Mouse (Mus musculus): ENCODE measurements around the gene Fam216b.

The Fam216b gene

DNA sequence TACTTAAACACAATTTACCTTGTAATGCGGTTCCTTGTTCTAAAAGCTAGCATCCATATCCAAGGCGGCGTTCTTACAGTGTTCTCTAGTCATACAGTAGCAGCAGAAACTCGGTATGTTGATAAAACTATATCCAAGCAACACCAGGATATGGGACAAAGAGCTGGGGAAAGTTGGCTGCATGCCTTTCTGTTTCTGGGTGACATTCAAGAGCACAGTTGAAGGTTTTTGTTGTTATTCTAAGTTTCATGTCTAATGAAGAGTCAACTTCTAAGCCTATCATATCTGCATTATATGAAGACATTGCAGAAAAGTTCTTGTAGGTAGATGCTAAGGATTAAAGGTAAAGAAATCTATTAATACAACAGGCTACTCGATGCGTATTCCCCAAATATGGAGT, at the start of gene Fam216b:
Gene Fam216b (minus strand): TSS at position 101 of the 400 bp plus-strand sequence.
- DNase-seq, result no peak

DNA sequence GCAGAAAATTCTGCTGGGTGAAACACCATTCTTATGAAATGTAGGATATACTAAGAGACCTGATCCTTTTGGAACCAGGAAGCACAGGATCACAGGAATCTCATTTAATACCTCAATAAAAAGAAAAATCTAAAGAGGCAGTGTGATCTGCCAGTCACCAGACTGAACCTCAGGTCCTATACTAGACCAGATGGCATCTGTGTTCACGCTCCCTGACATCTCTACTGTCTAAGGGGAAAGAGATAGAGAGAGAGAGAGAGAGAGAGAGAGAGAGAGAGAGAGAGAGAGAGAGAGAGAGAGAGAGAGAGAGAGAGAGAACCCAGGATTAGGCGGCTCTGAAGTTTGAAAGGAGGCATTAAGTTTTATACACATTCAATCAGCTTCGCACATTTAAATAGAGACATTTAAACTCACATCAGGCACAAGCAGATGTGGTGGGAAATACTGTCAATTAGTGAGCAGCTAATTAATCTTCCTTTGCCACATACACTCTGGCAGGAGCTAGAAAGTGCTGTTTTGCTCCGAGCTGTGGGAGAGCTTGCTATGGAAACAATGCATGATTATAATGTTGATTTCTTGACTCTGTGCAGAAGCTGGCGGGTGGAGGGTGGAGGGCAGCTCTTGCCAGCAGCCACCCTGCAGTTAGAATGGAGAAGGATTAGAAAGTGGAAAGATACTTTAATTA, 43.7 kb upstream of the Fam216b start:
- no peak for DNase-seq

DNA sequence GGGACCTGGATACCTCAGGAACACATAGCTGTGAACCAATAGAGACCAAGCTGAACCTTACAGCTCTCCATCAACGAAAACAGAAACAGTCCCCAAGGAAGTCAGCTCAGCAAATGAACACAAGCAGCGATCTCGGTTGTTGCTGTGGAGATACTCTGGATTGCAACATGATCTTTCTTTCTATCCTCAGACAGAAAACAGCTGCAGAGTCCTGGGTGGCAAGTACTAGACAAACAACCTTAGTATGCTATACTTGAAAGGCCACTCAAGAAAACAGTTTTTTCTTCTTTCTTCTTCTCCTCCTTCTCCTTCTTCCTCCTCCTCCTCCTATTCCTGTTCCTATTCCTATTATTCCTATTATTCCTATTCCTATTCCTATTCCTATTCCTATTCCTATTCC, 37.9 kb upstream of the Fam216b start:
- DNase-seq, result no peak

DNA sequence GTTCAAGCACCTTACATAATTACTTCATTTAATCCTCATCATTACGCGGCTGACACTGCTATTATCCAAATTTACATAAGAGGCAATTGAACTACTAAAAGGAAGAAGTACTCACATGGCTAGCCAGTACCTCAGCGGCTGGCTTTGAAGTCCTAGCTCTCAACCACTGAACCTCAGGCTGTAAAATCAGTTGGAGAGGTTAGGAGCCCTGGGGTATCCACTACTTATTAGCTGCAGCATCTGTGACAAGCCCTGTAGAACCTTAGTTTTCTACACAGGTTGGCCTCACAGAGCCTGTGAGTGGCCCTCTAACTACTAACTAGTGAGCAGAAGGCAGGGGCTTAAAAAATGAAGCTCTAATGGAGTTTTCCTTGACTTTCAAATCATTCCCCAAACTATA, 31.5 kb upstream of the Fam216b start:
- DNase-seq, result no peak

DNA sequence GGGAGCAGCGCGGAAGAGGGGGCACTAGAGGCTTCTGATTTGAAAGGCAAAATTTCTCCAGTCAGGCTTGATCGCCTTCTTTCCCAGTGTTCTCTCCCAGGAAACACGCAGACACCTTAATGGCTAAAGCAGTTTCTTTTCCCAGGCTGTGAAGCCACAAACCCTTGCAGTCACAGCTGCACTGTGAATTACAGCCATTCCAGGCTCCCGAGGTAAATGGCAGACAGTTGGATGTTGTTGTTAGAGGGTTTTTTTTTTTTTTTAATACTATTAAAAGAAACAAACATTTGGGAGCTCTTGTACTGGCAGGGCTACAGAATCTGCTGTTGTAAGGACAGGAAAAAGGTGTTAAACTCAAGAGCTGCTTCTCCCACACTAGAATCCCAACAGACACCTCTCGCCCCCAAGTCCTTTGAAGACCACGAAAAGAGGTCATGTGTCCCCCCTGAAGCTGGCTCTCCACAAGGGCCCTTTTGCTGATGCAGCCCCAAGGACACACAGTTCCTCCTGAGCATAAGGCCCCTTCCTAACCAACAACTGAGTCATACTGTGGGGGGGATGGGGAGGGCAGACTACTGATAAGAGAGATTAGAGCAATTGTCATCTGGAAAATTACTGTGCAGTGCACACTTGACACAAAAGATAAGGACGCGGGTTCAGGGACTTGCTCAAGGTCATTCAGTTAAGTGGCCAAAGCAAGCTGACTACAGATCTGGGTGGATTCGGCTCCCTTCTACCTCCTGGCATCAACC, 30.8 kb upstream of the Fam216b start:
- no peak for DNase-seq

DNA sequence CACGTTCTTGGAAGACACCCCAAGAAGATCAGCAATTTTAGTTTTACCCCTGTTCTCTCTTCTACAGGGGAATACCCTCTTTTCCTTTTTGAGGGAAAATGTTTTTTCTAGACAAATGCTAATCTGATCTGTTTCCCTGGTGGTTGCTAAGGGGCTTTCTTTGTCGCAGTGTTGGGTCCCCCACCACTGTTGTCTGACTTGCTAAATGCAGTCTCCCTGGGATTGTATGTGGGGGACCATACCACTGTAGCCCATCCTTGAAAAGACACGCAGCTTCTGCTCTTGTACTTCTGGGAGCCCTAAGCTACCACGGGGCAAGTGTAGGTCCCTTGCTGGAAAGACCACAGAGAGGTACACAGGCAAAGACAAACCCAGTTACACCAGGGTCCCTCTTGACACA, 28.9 kb upstream of the Fam216b start:
- DNase-seq, result no peak

DNA sequence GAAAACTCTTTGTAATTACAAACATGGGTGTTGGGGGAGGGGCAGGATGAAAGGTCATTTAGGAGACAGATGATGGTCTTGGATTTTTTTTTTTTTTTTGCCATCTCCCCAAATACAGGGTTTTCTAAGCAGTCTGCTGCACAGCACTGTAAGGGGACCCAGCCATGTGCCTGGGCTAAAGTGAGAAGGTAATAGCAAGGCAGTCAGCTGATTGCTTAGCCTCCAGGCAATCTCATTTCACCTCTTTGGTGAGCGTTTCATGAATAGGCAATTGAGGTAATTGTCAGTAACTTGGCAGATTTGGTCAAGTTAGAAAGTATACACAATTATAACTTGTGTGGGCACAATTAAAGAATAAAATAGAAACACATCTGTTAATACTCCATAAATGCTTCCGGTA, 28.5 kb upstream of the Fam216b start:
- no peak for DNase-seq

DNA sequence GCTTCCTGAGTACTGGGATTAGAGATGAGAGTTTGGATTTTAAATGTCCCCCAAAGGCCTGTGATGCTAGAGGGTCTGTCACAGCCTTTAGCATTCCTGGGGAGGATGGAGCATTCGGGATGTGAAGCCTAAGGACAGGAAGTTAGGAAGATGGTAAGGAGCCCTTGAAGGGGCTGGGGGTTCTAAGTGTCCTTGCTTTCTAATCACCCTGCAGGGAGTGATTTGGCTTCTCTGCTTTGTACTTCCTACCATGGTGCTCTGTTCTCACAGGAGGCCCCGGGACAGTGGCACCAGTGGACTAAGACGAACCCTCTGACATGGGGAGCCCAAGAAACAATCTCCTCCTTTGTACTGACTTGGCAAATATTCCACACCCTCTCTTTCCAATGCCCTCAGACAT, 23.7 kb upstream of the Fam216b start:
- no peak for DNase-seq

DNA sequence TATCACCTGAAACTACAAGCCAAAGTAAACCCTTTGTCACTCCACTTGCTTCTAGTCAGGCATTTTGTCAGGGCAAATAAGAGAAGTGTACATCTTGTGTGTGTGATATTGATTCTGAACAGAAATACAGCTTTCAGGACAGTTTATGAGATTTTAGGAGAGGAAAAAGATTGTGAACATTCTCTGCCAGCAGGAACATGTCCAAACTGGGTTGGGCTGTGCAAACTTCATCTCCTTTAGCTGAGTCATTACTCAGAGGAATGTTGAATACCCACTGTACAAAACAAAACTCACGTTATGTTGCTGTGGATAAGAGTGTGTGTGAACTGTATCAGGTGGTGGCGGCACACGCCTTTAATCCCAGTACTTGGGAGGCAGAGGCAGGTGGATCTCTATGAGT, 22.1 kb upstream of the Fam216b start:
- DNase-seq, result no peak

DNA sequence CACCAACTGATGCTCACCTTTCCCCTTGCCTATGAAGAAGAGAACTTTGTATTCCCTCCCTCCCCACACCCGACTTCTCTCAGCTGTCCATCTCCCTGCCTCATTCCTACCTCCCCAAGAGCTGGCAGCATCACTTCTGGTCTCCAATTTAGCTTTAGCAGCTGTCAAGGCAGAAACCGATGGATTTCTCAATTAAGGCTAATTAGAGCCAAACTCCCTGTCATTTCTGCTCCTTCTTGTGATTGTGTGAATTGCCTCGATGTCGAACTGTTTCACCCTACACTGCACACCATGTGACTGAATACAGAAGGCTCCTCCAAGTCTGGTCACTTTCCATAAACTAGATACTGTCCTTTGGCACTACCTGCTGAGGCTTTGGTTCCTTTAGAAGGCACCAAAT, 20.6 kb upstream of the Fam216b start:
- DNase-seq, result no peak

DNA sequence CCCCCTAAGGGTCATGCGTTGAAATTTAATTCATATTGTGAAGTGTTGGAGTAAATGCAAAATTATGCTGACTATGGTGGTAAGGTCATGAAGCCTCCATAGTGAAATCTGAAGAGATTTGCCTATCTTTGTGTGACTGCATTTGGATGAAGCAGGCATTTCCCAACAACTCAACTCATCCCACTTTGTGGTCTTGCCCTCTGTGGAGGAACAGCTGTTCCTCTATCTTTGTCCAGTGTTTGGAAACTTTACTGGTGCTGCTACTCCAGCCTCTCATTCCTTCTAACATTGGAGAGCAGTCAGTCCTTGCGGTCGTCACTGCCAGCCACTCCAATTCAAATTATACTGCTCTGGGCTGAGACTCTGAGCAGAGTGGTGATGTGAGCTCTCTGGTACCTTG, 19.6 kb upstream of the Fam216b start:
- no peak for DNase-seq

DNA sequence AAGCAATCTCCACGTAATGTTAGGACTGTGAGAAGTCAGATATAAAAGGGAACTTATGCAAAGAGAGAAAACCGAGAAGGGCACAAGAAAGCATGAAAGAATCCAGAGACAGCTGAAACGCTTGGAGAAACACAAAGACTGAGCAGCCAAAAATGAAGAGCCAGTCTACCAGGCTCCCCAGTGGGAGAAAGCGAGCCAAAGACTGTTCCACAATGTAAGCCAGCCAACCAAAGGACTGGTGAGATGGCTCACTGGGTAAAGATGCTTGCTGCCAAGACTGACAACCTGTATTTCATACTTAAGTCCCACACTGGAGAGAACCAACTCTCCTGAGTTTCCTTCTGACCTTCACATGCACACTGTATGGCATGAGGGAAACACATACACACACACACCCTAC, 784 bp upstream of the Fam216b start:
- DNase-seq, result no peak

DNA sequence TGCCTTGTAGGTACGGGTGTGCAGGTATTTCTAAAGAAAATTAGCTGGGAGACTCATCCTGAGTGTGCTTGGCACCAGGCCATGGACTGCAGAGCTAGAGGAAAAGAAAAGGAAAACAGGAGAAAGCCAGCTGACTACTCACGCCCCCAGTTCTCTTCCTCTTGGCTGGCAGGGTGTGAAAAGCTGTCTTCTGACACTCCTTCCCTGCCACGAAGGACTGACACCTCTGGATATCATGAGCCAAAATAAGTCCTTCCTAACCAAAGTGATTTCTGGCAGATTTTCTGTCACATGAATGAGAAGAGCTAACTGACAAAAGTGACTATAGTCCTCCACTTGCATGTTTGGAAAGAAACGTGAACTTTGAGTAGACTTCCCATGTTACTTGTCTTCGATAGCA, 5.3 kb downstream of the Fam216b start:
- DNase-seq, result no peak

DNA sequence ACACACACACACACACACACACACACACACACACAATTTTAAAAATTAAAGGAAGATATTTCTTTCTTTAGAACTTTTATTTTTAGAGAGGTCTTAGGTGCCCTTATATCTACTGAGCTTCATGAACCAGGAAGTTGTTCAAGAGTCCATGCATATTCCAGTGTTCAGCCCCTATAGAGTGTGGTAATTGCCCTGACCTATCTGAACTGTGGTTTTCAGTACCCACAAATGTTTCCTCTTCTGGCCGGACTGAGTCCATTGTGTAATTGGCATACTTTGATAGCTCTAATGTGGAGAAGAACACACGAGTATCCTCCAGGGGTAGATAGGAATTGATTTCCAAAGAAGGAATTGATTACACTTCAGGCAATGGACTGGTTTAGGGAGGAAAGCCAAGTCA, 11.3 kb downstream of the Fam216b start:
- DNase-seq, result no peak

DNA sequence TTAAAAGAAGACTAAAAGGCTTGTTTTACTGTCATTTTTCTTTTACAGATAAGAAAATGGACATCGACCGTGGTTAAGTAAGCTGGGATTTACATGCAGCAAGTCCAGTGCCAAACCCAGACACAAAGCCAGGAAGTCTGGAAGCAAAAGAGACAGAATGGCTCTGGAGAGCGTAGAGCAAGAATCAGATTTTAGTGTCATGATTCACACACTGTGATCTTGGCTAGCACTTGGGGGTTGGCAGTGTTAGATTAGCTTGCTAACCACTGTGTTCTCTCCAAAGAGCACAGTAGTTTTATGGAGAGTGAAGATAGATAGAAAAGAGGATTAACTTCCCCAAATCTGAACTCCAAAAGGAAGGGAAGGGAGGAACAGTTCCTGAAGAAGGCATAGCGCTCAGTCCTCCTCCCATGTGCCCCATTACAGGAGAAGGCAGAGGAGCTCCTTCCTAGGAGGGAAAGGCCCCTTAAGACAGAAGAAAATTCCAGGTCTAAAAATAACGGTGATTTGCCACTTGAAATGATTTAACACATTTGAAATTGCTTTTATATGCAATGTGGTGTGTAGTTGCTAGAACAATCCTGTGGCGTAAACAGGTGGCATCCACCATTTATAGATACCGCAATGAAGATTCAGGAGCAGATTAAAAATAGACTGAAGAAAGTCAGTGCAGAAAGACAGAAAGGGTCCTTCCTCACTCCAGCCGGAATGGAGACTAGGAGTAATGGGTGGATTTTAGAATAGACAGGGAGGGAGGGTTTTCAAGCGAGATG, 22.7 kb downstream of the Fam216b start:
- no peak for DNase-seq

DNA sequence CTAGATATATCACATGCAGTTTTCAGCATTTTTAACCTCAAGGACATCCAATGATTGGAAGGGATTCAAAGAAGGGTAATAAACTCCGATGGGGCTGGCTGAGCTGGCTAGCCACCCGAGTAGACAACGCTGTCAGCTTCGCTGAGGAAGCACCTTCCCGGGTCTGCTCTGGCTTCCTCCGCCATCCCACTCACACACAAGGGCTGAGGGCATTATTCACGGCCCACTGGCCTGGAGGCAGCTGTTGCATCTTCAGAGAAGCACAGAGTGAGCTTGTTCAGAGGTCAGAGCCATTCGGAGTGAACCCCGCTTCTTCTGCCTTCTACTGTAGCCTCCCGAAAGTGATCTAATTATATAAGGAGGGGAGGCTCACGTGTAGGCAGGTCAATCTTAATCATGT, 26.3 kb downstream of the Fam216b start:
- DNase-seq, result no peak

DNA sequence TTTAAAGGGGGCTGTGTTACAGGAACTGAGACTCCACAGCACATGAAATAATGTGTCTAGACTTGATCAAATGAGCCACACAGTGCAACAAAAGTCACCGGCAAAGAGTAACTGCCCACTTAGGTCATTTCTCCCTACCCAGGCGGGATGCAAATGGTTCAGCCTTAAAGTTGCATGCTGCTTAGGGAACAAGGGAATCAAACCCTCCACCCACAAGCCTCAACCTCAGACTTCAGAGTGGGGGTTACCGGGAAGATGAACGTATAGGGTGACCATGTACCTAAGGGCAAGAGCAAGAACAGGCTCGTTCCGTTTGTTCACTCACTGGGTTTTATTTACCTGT, 28.2 kb downstream of the Fam216b start:
- DNase-seq, result no peak

DNA sequence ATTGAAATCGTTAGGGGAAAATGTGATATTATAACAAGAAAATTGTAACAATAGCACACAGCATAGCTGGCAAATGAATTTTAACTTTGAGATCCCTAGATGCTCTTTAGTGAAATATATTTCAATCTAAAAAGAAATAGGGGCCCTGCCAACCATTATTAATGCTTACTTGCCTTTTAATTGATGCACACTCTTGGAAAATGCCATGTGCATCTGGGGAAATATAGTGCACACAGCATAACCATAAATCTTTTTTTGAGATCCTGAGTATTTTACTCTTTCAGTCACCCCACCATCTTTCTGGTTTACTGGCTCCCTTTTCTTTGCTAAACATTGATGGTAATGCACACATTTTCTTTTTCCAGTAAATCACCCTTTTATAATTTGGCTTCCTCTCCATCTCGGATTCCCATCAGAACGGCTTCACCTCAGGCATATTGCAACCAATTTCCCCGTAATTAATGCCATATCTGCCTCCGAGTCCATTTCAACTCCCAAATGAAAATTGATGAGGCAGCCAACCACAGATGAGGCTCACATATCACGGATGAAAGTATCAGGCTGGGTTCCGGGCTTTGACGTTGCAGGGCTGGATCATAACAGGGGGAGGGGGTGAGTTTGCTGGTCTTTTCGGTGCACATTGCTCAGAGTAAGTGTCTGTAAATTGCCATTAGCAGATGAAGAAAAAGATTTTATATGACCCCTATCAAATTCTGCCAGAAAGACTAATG, 28.8 kb downstream of the Fam216b start:
- no peak for DNase-seq

DNA sequence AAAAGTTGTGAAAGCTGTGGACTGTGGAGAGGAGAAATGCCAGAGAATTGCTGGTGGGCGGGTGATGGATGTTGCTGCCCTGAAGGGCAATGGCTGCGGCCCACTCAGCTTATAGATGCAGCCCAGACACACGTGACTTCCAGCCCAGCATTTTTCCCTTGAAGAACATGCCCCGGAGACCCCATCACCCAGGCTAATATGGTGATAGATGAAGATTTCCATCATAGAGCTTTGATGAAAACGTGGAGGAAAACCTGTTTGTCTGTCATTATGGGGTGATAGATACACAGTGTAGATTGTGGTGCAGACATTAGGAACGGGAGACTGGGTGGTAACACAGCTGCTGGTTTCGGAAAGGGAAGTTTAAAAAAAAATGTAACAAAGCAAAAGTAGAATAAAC, 31.4 kb downstream of the Fam216b start:
- DNase-seq, result no peak

DNA sequence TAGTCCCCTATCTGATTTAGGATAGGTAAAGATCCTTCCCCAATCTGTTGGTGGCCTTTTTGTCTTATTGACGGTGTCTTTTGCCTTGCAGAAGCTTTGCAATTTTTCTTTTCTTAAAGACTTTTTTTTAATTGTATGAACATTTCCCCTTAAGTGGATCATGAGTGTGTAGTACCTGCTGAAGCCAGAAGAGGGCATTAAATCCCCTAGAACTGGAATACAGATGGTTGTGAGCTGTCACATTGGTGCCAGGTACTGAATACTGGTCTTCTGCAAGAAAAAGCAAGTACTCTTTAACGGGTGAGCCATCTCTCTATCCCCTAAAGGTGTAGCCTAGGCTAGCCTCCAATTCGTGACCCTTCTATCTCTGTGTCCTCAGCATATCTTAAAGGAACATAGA, 32.4 kb downstream of the Fam216b start:
- no peak for DNase-seq

DNA sequence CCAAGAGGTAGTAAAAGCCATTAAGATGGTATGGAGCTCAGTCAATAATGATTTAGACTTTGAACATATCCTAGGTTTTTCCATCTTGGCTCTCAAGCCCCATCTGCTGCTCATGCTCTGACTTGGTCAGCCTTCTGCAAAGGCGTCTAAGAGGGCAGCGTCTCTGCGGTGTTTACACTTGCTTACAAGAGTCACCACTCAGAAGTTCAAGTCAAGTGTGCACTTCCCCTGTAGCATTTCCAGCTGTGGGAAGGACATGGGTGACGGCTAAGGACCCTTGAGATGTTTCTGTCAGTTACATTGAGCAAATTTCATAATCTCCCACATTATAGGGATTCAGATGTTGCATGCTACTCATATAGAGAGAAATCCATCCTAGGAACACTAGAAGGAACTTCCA, 40.1 kb downstream of the Fam216b start:
- DNase-seq, result no peak

DNA sequence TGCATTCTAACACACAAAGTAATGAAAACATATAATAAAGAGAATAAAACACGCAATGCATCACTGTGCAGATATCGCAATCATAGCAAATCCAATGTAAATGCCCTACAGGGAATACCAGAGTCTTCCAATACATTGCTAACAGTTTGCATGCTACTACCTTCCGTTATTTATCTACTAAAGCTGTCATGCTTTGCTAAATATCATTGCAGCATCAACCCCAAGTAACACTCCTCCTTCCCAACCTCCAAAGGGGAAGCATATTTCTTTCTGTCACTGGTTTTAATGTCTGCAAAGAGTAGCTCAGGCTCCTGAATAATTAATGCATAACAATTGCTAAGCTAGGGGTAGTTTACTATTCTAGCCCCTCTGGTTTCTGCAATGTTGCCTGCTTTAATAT, 40.5 kb downstream of the Fam216b start:
- DNase-seq, result no peak

DNA sequence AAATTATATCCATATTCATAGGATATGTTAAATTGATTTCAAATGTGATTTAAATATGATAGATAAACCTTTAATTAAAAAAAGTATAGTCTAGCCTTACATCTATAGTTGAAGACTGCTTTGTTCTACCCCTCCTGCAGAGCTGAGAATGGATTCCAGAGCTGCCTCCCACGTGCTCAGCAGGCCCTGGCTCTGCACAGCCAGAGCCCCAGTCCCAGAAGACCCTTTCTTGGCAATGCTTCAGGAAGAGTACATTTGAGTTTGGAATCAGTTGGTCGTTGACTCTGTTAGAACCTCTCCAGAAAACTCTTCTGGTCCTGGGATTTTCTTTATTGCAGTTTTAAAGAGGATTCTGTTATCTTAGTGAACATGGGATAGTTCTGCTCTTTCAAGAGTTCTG, 45.7 kb downstream of the Fam216b start:
- no peak for DNase-seq

Data from cerebellum, adult 9-10 months (tissue).